Mouse (Mus musculus) spleen, postnatal 14 days (tissue): Measurements from ENCODE around the gene Clba1.

Source experiments
- DNase-seq, 2 experiments: peaks; one replicate each; pipeline ENCODE4 v3.0.0; 2021 to 2022; ENCODE audit warnings: low spot score in 2 of 2

The Clba1 gene

DNA sequence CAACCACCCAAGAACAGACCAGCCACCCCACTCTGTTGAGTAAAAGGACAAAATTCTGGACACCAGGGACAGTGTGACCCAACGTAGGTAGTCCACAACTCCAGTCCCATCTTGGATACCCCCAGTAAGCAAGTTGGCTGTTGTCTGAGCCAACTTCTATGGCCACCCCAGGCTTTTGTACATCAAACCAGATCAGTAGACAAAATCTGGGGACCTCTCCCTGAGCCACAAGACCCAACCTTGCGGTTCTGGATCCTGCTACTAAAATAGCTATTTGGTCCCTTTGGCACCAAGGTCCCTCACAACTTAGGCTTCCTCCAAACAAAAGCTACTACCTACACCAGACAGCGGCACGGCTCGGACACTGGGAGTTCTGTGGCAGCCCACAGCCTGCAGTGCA lies 13.7 kb upstream of the Clba1 start:
- DNase-seq, result no peak

GRCm38 (mm10) chr12:112795466-112796104 lies 13.2 kb upstream of the Clba1 start:
- DNase-seq, result no peak

GRCm38 (mm10) chr12:112796551-112797510 lies 11.9 kb upstream of the Clba1 start:
- DNase-seq, result no peak

GRCm38 (mm10) chr12:112797672-112798331 lies 10.9 kb upstream of the Clba1 start:
- no peak for DNase-seq

DNA sequence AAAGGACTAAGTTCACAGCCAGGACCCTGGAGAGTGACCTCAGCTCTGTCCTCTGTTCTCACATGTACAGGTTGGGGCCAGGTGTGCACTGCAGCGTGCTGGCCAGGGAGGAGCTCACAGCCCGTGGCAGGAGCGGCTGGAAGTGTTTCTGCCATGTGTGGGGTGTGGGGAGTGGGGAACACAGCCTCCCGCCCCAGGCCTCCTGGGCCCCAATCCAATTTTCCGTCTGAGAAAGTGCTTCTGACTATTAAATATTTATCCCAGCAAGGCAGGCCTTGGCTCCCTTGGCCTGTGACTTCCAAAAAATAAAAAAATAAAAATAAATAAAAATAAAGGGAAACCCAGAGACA lies 10.4 kb upstream of the Clba1 start:
- DNase-seq, result no peak

- no peak for DNase-seq
Observed at GRCm38 (mm10) chr12:112798716-112799115, 10.0 kb upstream of the Clba1 start.

DNA sequence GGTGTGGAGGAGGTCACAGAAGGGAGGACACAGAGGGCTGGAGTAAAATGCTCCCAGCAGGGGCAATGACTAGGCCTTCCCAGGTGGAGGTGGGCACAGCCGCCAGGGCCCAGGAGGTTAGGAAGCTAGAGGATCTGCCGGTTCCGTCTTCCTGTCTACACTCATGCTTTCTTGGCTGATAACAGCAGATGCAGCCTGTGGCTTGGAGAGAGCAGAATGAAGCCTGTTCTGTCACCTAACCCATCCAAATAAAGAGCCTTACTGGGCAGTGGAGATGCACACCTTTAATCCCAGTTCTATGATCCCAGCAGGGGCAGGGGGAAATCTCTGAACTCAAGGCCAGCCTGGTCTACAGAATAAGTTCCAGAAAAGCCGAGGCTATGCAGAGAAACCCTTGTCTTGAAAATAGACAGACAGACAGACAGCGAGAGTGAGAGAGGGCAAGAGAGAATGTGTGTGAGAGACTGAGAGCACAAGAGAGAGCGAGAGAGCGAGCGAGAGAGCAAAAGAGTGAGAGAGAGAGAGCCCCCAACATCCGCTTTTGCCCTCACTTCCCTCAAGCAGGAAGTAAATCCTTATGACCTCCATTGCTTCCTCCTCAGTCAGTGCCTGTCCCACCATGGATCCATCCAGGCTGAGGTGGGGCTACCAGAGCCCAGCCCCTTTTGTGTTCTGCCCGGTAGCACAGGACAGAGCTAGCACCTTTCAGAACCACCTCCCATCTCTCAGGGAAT lies 9.3 kb upstream of the Clba1 start:
- DNase-seq, result no peak

GRCm38 (mm10) chr12:112800476-112800875 lies 8.3 kb upstream of the Clba1 start:
- peak; percentile 59 to 80 for DNase-seq

DNA sequence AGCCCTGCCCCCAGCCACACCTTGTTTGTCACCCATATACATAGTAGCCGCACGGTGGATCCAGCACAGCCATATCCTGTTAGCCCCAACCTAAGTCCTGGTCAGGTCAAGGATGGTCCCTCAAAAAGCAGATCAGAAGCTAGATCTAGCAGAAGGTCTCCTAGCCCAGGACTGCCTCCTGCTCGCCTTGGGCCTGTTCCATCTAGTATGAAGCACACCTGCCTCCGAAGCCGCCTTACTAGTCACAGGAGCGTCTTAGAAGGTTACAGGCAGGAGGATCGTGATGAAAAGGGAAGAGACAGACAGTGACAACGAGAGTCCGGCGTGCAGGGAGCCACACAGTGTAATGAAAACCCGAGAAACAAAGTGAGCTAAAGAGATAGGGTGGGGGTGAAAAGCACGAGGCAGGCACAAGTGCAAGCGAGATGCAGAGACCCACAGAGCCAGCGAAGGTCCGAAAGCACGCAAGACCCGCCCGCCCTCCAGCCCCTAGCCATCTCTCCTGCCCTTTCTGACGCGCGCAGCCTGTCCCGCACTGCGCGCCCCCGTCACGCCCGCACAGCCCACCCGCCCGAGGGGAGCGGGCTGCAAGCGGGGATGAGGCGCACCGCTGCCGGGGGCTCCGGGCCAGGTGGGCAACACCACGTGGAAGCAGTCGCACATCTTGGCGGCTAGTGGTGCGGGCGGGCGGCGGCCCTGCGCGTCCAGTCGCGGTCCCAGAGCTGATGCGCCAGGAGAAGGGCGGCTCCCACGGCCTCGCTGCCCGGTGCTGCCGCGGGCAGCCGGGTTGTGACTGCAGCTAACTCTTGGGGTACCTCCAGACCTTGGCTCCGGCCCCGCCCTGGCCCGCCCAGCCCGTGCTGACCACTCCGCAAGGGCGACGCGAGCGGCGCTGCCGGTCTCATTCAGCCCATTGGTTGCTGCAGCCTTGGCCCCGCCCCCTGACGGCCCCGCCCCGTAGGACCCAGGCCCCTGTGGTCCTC lies 6.6 kb upstream of the Clba1 start, which contains the start of gene Ahnak2:
Ahnak2 (minus strand) TSS at position 794 of the 983 bp plus-strand sequence.
- DNase-seq, result no peak

- no peak for DNase-seq
Observed at GRCm38 (mm10) chr12:112802917-112803316, 5.8 kb upstream of the Clba1 start.

DNA sequence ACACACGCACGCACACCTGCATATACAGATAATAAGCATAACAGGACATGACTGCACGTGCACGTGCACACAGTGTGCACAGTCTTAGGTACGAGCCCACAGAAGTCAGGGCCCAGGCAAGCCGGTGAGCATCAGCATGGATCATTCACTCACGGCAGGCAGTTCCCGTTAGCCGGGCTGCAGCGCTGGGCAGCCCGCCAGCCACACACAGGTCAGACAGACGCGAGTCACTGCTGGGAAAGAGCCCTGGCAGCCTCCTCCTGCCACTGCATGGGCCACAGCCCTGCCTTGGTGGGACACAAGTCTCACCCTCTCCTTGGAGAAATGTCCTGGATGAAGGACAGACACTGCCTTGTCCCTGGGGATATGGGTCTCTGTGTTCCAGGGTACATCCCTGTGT lies 4.7 kb upstream of the Clba1 start:
- DNase-seq, result no peak

DNA sequence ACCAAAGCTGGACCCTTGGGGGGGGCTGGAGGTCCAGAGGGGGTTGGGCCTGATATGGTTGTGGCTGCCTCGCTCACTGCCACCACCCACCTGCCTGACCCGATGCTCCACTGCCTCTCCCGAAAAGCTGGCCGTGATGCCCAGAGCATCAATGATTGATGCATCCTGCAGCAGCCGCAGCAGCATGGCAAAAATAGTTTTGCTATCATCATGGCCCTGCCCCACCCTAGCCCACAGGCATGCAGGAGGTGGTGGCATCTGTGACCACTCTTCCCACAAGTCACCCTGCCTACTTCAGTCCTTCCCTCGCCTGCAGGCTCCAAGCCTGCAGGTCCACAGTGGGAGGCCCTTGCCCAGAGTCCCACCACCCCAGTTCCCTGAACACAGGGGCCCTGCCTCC lies 2.7 kb upstream of the Clba1 start:
- no peak for DNase-seq

- no peak for DNase-seq
Observed at GRCm38 (mm10) chr12:112807796-112808195, 941 bp upstream of the Clba1 start.

GRCm38 (mm10) chr12:112808212-112808586 lies 538 bp upstream of the Clba1 start:
- no peak for DNase-seq

DNA sequence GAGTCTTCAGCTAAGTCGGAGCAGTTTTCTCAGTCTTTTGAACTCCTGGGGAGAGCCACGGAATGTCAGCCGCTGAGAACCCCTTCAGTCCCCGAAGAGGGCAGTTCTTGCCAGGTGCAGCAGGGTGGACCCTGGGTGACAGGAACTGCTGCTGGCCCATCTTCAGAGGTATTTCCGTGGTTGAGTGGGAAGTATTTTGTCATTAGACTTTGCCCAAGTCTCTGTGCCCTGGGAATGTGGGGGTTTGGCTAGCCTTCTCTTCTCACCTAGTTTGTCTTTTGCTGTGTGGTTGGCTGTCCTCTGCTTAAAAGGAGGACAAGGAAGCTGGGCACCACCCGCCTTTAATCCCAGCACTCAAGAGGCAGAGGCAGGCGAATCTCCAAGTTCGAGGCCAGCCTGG lies 904 bp downstream of the Clba1 start:
- no peak for DNase-seq

DNA sequence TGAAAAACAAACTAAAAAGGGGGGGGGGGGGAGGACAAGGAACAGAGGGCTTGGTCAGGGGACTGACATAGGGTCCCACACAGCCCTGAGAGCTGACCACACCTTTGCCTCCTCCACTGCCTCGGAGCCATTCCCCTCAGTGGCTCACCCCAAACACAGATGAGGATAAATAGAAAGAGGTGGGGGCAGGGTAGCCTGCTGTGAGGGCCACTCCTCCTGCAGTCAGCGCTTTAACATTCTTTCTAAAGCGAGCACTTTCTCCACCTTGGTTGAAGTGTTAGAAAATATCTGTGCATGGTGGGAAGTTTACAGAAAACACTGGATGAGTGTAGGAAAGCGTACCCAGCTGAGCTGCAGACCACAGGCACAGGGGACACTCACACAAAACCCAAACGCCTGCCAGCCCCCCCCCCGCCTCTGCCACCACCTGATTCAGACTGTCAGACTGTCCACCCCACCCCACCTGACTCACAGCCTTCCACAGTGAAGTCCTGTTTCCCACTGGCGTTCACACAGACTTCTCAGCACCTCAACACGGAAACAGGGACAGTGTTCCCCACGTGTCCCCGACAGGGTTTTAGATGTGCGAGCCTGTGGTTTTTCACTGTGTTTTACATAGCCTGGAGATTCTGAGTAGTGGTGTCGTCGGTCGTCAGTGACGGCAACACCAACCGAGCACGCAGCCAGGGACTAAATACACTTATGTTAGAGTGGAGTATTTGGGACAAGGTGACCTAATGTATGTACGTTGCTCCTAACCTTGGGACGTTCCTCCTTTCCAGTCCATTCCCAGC lies 1.6 kb downstream of the Clba1 start:
- no peak for DNase-seq

- DNase-seq, result no peak
Observed at GRCm38 (mm10) chr12:112813370-112813769, 4.6 kb downstream of the Clba1 start.

GRCm38 (mm10) chr12:112814682-112815470 lies 6.1 kb downstream of the Clba1 start:
- no peak for DNase-seq

DNA sequence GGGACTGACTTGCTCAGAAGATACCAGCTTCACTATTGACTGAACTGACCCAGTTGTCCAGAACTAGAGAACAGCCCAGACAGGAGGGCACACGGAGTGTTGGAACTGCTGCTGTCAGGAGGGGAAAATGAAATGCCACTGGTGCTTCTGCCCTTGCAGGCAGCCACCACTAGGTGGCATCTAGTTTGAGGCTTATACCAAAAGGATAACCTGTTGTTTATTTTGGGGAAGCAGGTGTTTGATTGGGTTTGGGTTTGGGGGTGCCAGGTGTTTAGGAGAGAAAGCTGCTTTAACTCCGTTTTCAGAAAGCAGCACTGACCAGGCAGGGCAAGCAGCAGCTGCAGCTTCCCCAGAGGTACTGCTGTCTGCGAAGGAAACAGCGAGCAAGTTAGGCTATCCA lies 7.6 kb downstream of the Clba1 start:
- DNase-seq, result peak in 1 of 2 experiments; percentile 48
